Mouse (Mus musculus): ENCODE results near the gene Yeats2.

Yeats2 gene

DNA sequence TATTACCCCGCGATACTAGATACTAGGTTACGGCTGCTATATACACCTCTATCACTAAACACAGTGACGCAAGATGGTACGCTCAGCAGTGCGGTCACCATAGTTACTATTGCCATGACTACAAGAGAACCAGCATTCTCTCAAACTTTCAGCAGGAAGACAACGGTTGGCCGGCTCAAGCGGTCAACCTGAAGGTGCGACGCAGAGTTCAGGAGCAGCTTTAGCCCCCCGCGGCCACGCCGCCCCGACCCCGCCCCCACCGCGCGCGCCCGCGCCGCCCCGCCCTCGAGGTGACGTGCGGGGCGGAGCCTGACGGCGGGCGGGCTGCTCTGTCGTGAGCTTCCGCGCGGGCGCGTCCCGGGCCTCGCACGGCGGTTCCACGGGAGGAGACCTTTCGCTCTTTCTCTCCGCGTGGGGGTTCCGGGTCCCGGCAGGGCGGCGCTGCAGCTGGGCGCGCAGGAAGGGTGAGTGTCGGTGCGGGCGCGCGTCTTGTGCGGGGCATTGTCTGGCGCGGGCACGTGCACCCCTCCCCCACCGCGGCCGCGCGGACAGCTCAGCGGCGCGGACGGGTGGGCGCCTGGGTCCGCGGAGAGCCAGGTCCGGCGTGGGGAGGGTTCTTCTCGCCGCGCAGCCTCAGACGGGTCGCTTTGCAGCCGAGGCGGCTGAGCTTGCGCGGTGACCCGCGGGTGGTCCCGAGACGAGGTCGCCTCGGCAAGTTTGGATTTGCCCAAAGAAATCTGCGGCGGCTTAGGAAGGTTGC, at the start of gene Yeats2:
Gene Yeats2, plus strand, starts transcription at position 292 of the 760 bp plus-strand sequence.
- in situ Hi-C loops (cut with MboI; ENCODE audit: unreplicated experiment in 2 of 2), result no loop called here

DNA sequence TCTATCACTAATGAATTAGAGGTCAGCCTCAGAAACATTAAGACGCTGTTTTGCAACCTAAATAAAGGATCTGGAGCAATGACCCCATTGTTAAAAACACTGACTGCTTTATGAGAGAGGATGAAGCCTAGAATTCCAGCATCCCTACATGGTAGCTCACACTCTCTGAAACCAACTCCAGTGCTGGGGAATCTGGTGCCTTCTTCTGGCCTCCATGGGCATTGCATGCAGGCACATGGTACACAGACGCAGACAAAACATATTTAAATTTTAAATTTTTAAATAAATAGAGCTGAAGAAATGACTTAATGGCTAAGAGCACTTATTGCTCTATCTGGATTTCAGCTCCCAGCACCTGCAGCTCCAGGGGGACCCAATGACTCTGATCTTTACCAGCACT, 44.9 kb upstream of the Yeats2 start:
- in situ Hi-C loops (cut with MboI; ENCODE audit: unreplicated experiment in 2 of 2), result loop anchor here in 1 of 2 experiments (10.0 kb wide), 1 partner anchor 371 kb away; no protein-coding TSS in a partner anchor

DNA sequence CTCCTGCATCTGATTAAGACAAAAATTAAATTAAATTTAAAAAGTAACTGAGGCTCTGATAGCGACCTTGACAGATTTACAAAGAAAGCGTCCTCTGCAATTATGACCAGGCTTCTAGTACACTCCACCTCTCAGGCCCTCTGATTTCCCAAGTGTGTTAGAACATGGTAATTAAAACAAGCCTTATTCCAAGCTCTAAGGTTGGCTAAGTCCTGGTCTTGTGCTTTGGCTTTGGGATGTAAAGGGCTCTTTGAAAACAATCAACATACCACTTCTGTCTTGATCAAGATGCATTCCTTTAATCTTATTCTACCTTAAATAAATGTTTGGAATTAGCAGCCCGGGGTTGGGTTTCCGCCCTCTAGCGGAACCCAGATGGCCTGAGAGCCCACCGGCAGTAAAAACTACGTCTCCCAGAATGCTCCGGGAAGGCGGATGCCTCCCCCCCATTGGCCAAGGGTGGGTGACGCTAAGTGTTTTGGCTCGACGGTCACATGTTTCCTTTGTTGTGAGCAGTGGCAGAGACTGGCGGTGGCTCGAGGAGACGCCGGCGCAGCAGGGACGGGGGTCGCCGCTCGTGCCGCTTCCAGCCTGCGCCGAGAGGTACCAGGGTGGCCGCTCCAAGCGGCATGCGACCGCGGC, 43.7 kb upstream of the Yeats2 start, which contains the start of gene Klhl24:
Gene Klhl24, plus strand, starts transcription at position 474 of the 642 bp plus-strand sequence.
- in situ Hi-C loops (cut with MboI; ENCODE audit: unreplicated experiment in 2 of 2), result loop anchor here in 1 of 2 experiments (10.0 kb wide), 1 partner anchor 372 kb away; no protein-coding TSS in a partner anchor

DNA sequence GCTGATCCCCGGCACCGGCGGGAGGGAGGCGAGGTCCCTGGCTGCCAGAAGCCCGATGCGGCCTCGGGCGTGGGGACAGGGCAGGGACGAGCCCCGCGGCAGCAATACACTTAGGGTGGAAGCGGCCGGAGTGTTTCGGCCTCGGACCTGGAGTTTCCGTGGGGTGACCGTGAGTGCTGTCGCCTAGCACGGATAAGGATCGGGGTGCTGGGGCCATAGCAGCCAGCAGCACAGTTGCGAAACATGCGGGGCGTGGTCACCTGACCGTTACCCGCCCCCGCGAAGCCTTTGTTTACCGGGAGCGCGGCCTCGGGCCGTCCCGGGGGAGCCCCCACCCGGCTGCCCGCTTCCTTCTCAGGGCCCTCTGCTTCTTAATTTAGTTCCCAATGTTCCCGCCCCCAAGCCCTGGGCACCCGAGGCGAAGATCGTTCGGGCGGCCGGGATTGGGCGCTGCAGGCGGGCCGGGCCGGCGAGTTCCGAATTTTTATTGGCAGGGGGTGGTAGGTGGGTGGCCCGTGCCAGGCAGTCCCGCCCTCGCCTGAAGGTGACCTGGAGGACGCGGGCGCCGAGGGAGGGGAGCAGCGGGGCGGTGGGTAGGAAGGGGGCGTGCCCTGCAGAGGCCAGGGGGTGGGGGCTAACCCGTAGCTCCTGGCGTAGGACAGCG, 43.0 kb upstream of the Yeats2 start:
- in situ Hi-C loops (cut with MboI; ENCODE audit: unreplicated experiment in 2 of 2), result loop anchor here in 1 of 2 experiments (10.0 kb wide), 1 partner anchor 373 kb away; no protein-coding TSS in a partner anchor

DNA sequence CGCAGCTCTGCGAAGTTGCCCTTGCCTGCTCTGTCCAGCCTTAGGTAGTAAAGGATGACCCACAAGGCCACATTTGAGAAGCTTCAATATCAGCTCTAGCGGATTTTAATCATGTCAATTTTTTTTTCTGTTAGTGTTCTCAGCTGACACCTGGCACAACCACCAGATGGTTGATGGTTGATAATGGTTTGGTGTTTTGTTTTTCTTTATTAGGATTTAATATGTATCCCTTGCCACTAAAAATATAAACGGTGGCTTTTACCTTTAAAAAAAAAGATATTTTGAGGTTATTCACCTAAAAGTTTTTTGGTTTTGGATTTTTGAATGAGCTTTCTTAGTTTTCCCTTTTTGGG, 42.5 kb upstream of the Yeats2 start:
- in situ Hi-C loops (cut with MboI; ENCODE audit: unreplicated experiment in 2 of 2), result loop anchor here in 1 of 2 experiments (10.0 kb wide), 1 partner anchor 374 kb away; no protein-coding TSS in a partner anchor

DNA sequence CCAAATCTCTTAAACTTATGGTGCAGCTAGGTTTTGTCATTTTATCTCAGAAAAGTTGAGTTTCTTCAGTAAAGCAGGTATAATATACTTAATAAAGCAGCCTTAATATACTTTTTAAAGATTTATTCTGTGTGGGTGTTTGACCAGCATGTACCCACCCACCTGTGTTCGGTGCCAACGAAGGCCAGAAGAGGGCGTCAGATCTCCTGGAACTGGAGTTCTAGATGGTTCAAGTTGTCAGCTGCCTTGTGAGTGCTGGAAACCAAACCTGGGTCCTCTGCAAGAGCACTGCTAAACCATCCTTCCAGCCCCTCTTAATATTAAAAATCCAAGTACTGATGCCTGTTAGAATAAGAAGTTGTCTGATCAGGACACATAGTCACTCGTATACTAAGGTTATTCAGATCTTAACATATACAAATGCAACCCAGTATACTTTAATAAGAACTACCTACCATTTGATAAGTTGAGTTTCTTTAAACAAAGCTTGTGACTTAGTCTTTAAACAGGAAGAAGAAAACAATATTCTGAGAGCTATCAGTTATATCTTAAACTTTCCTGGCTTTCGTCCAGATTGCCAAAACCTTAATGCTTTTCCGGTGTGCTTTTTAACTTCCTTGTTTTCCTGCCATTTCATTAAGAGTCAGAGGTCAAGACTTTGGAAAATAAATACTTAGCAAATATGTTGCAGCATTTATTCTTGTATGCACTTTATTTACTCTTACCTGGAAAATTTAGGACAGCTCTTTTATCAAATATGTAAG, 41.8 kb upstream of the Yeats2 start:
- in situ Hi-C loops (cut with MboI; ENCODE audit: unreplicated experiment in 2 of 2), result loop anchor here in 1 of 2 experiments (10.0 kb wide), 1 partner anchor 374 kb away; no protein-coding TSS in a partner anchor

DNA sequence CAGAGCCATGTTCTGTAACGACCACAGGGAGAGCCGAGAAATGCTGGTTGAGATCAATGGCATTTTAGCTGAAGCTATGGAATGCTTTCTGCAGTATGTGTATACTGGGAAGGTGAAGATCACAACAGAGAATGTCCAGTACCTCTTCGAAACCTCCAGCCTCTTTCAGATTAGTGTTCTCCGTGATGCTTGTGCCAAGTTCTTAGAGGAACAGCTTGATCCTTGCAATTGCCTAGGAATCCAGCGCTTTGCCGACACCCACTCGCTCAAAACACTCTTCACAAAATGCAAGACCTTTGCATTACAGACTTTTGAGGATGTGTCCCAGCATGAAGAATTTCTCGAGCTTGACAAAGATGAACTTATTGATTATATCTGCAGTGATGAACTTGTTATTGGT, 33.9 kb upstream of the Yeats2 start:
- in situ Hi-C loops (cut with MboI; ENCODE audit: unreplicated experiment in 2 of 2), result no loop called here

DNA sequence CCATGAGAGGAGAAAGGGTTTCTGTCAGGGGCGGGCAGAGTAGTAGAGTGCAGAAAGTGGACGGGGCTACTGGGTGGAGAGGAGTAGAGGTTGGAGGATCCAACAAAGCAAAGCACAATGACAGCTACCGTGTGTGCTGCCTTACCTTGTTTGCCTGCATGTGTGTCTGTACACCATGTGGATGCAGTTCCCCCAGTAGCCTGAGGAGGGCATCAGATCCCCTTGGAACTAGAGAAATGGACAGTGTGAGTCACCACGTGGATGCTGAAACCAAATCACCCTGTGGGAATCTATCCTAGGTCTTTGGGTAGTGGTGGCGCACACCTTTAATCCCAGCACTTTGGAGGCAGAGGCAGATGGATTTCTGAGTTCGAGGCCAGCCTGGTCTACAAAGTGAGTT, 31.9 kb upstream of the Yeats2 start:
- in situ Hi-C loops (cut with MboI; ENCODE audit: unreplicated experiment in 2 of 2), result no loop called here

DNA sequence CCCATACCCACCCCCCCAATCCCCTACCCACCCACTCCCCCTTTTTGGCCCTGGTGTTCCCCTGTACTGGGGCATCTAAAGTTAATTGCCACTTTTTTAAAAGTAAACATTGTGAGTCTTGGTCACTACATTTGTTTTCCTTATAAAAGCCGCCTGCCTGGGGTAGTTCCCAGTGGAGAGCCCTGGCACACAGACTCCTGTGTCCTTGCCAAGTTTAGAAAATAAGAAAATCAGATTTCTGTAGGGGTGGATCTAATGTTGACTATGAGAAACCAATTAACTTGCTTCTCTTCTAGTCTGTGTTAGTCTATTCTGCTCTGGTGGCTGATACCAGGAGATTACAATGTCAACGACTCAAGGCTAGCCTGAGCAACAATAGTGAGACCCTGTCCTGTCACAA, 28.2 kb upstream of the Yeats2 start:
- in situ Hi-C loops (cut with MboI; ENCODE audit: unreplicated experiment in 2 of 2), result loop anchor here in 1 of 2 experiments (10.0 kb wide), 1 partner anchor 158 kb away; no protein-coding TSS in a partner anchor

DNA sequence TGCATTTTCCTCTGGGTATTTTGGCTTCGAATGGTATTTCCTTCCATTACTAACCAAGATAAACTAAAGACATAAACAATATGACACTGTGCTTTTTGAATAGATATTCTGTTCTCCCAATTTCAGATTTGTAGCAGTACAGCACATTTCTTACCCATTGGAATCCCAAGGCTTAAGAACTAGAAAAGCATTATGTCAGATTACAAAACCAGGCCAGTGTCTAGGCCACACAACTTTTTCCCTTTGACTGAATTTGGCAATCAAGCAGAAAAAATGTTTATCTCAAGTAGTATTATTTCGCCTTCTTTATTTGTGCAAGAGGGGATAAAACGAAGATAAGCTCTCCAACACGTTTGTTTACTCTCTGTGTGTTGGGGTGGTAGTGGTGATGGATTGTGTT, 24.8 kb upstream of the Yeats2 start:
- in situ Hi-C loops (cut with MboI; ENCODE audit: unreplicated experiment in 2 of 2), result loop anchor here in 1 of 2 experiments (10.0 kb wide), 1 partner anchor 161 kb away; no protein-coding TSS in a partner anchor

DNA sequence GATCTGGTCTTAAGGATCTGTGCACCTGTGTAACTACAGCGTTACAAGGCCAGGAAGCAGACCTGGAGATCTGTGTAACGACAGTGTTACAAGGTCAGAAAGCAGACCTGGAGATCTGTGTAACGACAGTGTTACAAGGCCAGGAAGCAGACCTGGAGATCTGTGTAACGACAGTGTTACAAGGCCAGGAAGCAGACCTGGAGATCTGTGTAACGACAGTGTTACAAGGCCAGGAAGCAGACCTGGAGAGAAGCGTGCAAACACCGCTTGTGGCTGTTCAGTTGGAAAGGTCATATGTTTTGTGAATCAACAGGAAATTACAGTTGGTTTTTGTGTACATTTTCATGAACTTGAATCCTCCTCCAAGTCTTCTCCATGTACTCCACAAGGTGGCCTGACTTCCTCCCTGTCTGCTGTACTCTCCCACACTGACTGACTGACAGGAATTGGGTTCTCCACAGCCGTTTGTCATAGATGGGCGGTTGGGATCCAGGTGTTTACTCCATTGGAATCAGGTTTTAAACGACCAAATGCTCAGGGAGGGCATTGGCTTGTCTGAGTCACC, 14.5 kb upstream of the Yeats2 start:
- in situ Hi-C loops (cut with MboI; ENCODE audit: unreplicated experiment in 2 of 2), result loop anchor here in 1 of 2 experiments (10.0 kb wide), 1 partner anchor 158 kb away; no protein-coding TSS in a partner anchor

DNA sequence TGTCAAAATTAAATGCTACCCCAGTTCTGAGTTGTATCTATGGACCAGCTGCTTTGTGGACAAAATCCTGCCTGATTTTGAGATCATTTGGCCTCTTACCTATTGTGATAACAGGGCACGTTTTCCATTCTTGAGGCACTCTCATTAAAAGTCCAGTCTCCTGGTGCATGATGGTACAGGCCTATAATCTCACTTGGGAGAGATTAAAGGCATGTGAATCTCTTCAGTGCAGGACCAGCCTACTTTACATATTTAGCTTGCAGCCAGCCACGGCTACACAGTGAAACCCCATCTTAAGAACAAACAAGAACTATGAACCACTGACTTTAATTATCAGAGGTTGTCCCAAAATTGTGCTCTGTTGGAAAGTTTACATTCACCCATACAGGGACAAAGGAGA, 10.5 kb upstream of the Yeats2 start:
- in situ Hi-C loops (cut with MboI; ENCODE audit: unreplicated experiment in 2 of 2), result no loop called here

DNA sequence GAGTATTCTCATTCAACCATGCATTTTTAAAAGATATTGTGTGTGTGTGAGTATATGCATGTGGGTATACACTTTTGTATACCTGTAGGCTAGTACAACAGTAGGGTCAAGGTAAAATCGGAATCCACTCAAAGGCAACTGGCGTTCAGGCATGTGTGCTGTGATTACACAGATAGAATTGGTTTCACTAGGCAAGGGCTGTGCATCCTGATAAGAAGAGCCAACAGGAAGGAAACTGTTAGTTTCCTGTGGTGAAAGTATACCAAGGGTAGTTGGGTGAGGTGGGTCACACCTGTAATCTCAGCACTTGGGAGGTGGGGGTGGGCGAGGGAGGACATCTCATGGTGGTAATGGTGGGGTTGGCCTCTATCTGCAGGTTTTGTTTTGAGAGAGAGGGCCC, 3.7 kb downstream of the Yeats2 start:
- in situ Hi-C loops (cut with MboI; ENCODE audit: unreplicated experiment in 2 of 2), result no loop called here

DNA sequence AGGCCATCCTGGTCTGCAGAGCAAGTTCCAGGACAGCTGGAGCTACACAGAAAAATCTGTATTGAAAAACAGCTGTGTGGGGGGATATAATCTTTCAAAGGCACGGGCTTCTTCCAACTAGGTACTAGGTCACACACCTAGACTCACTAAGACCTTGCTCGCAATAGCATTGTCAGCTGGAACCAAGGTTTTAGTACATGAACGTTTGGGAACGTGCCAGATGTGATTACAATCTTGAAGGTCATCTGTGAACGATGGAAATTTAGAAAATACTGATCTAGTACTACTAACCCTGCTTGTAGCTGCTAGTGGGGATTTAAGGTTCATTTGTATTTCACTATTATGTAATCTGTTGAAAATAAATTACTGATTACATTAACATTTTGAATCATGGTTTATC, 11.1 kb downstream of the Yeats2 start:
- in situ Hi-C loops (cut with MboI; ENCODE audit: unreplicated experiment in 2 of 2), result no loop called here

DNA sequence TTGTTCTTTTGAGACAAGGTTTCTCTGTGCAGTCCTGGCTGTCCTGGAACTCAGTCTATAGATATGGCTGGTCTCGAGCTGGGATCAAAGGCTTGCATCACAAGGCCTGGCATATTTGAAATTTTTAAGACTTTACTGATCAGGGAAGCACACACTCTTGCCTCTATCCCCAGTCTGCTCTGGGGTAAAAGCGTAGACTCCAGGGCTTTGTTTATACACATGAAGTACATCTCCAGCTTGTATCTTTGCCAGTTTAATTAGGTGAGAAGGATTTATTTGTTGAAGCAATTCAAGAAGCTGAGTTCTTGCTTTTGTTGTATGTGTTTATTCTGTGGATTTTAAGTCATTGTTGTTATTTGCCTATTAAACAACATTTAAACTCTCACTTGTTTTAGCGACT, 12.9 kb downstream of the Yeats2 start:
- in situ Hi-C loops (cut with MboI; ENCODE audit: unreplicated experiment in 2 of 2), result no loop called here

DNA sequence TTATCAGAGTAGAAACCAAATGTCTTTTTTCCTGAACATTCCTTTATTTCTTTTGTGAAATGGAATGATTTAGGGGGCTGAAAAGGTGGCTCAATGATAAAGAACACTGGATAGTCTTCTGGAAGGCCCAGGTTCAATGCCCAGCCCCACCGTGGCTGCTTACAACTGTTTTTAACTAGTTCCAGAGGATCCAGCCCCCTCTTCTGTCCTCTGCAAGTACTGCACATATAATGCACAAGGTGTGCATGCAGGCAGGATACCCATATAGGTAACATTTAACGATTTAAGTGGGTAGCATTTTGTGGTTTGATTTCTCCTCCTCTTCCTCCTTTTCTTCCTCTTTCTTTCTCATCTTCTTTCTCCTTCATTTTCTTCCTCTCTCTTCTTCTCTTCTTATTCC, 19.3 kb downstream of the Yeats2 start:
- in situ Hi-C loops (cut with MboI; ENCODE audit: unreplicated experiment in 2 of 2), result no loop called here

DNA sequence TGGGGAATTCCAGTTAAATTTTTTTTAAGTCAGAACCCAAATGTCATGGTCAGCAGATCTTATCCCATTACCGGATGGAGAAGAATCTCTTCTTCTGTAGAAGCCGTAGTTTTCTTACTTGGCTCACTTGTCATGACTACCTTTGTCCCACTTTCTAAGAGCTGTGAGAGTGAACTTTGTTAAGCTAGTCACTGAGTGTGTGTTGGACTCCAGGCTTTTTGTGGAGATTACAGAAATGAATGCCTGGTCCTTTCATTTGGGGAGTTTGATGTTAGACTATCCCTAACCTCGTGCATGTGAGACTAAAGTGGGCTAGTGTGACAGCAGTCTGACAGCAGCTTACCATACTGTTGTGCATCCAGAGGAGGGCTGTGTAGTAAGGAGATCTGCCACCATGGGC, 28.2 kb downstream of the Yeats2 start:
- in situ Hi-C loops (cut with MboI; ENCODE audit: unreplicated experiment in 2 of 2), result no loop called here

DNA sequence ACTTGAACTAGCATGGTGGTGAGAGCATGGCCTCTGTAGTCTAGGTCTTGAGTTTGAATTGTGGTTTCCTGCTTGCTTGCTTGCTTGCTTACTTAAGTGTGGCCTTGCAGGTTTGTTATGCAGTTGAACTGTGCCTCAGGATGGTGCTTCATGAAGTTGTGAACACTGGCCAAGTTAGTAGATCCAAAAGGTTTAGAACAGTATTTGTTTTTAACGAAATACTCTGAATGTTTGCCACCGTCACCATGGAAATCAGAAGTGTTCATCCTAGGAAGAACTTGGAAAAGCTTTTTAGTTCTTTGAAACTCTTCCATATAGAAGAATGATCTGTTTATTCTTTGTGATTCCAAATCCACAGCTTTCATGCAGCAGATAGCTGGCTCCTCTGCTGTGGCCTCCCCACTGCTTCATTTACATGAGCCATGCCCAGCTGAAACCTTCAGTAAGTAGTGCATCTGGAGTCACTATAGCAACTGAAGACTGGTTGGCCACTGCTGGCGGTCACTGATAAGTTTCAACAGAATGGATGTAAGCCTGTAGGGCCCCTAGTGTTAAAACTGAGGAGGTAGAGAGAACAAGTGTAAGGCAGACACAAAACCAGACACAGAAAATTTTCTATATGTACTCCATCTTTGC, 28.7 kb downstream of the Yeats2 start:
- in situ Hi-C loops (cut with MboI; ENCODE audit: unreplicated experiment in 2 of 2), result no loop called here

DNA sequence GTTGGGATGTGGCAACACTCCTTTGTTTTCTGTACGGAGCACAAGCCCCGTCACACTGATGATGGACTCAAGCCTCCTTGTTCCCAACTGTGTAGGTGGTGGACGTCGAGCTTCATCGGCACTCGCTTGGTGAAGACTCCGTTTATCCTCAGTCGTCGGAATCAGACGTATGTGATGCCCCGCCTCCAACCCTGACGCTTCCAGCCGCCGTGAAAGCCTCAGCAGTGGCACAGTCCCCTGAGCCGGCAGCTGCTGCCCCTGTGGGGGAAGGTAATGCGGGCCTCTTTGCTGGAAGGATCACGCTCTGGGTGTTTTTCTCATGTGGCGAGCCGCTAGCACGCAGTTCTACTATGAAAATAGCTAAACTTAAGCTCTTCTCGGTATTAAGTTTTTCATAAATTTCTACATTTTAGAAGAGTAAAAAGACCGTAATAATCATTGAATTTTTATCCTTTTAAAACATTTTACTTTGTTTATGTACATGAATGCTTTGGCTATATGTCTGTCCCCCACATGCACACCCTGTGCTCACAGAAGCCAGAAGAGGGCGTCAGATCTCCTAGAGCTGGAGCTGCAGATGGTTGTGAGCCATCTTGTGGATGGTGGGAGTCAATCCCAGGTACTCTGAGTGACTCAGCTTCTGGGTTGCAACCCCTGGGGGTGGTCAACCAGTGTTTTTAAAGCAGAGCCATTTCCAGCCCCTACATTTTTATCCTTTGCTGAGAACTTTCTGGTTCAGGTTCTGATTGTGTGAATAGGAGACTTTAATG, 38.7 kb downstream of the Yeats2 start:
- in situ Hi-C loops (cut with MboI; ENCODE audit: unreplicated experiment in 2 of 2), result no loop called here

Measured in v-Abl transformed pro-B cells (cell line).